ENCODE assay signal across 7 mouse cellular contexts in genomic region chr13:52154844-52155587, GRCm38 (mm10).
DNase-seq lines count a peak whose midpoint lies in the region; ATAC-seq lines count a peak whose summit lies in the region.

No protein-coding gene starts in this region.

- peak overlapping the region; percentile 19; the same call in 1 of the 2 replicates for H3K27ac ChIP-seq in forebrain, embryonic 16.5 days (ENCODE audit: low read length)
- H3K27ac ChIP-seq in neural tube, embryonic 14.5 days (ENCODE audit: low read depth, low read length) = 0 out of 2 replicates have a peak overlapping the region, but pooled peaks have one; percentile 16

- no peaks in the 10 kb centered on the region for H3K27me3 ChIP-seq in forebrain, embryonic 16.5 days (replicated peaks; ENCODE audit: control insufficient read depth, insufficient read depth, low read length)
- no peaks in the 10 kb centered on the region for H3K27me3 ChIP-seq in neural tube, embryonic 14.5 days (ENCODE audit: control insufficient read depth, insufficient read depth, low read length)

- intact Hi-C loops in left cerebral cortex, postnatal 14 days (cut with DNase I) = no loop called here

- peaks cover 18% of the 10 kb centered on the region for H3K4me1 ChIP-seq in forebrain, embryonic 16.5 days (replicated peaks; ENCODE audit: control insufficient read depth, insufficient read depth, low read length)
- H3K4me1 ChIP-seq in neural tube, embryonic 14.5 days (ENCODE audit: control insufficient read depth, insufficient read depth, low read length) = 0 out of 2 replicates have a peak, but pooled peaks cover 9% of the 10 kb centered on the region

- H3K9ac ChIP-seq in forebrain, embryonic 16.5 days (replicated peaks; ENCODE audit: low read depth, low read length) = peak overlapping the region; percentile 15
- H3K9ac ChIP-seq in neural tube, embryonic 14.5 days (replicated peaks; ENCODE audit: low read depth, low read length) = no peak overlapping the region

- 28% methylated on average over 14 of the region's 14 CpGs for WGBS in forebrain, embryonic 16.5 days
- 32% methylated on average over 14 of the region's 14 CpGs for WGBS in neural tube, embryonic 14.5 days

- no peaks in the 10 kb centered on the region for H3K9me3 ChIP-seq in forebrain, embryonic 16.5 days (ENCODE audit: control insufficient read depth, low read length)
- no peaks in the 10 kb centered on the region for H3K9me3 ChIP-seq in neural tube, embryonic 14.5 days (ENCODE audit: control insufficient read depth, low read length)

- peak overlapping the region; percentile 45 for H3K4me2 ChIP-seq in forebrain, embryonic 16.5 days (ENCODE audit: low read length)
- peak overlapping the region; percentile 25; the same call in 1 of the 2 replicates for H3K4me2 ChIP-seq in neural tube, embryonic 14.5 days (ENCODE audit: low read depth, low read length)

- H3K36me3 ChIP-seq in forebrain, embryonic 16.5 days (ENCODE audit: control insufficient read depth, insufficient read depth) = no peaks in the 10 kb centered on the region
- no peaks in the 10 kb centered on the region for H3K36me3 ChIP-seq in neural tube, embryonic 14.5 days (ENCODE audit: control insufficient read depth, insufficient read depth, low read length)

- no peak overlapping the region for H3K4me3 ChIP-seq in forebrain, embryonic 16.5 days (replicated peaks; ENCODE audit: low read length)
- H3K4me3 ChIP-seq in neural tube, embryonic 14.5 days (ENCODE audit: low read depth, low read length) = no peak overlapping the region

- DNase-seq in urinary bladder, postnatal 14 days (ENCODE audit: low spot score) = peak; percentile 16
- DNase-seq in urinary bladder, adult 2 months (ENCODE audit: low spot score) = no peak
- peak; percentile 27 for DNase-seq in kidney, adult 18-20 months
- peak; percentile 57 to 87 for DNase-seq in left cerebral cortex, postnatal 14 days (ENCODE audit: low spot score in 2 of 2)
- no peak for DNase-seq in thymus, postnatal 0 days (ENCODE audit: low spot score)

- peak; percentile 91 for ATAC-seq in forebrain, embryonic 16.5 days
- ATAC-seq in neural tube, embryonic 14.5 days (ENCODE audit: low read depth) = peak; percentile 94

Comparison
In these comparisons a context has a peak if more than half of its experiments do, and no peak if none do; other contexts are left out.
1. DNase-seq: peak in urinary bladder, postnatal 14 days (single experiment), kidney, adult 18-20 months (single experiment) and left cerebral cortex, postnatal 14 days (2 of 2); none in urinary bladder, adult 2 months (single experiment) and thymus, postnatal 0 days (single experiment).